ENCODE assay signal across 2 mouse cellular contexts in genomic region chrX:166495052-166495451, GRCm38 (mm10).
TF ChIP-seq lines count a peak whose summit lies in the region.

No protein-coding gene starts in this region.

TF ChIP-seq in CH12.LX, 34 proteins besides CTCF, POLR2A, EP300 and RAD21 (continued from another document):
- TF ChIP-seq TBP (conservative IDR thresholded peaks at IDR 0.05; ENCODE audit: low read depth, low read length) (peak; percentile 87), MAFK (IDR thresholded peaks at IDR 0.05; ENCODE audit: insufficient replicate concordance, low read length) (no peak)

TF ChIP-seq in MEL, 35 proteins besides CTCF, POLR2A, EP300 and RAD21 (continued from another document):
- no peak for TF ChIP-seq POLR2AphosphoS5 (IDR thresholded peaks at IDR 0.05; ENCODE audit: borderline replicate concordance, low read depth, low read length)
- peak; percentile 81 for TF ChIP-seq TBP (IDR thresholded peaks at IDR 0.05; ENCODE audit: low read depth, low read length)
- no peak for TF ChIP-seq MAX (IDR thresholded peaks at IDR 0.05; ENCODE audit: low read length)
